Mouse (Mus musculus): Measurements from ENCODE around the gene Slco1a1.

- TF ChIP-seq CTCF (IDR thresholded peaks at IDR 0.05; ENCODE audit: extremely low read depth, insufficient read length, insufficient replicate concordance, low read depth, low read length), result no peak
- no peak for TF ChIP-seq POLR2A (IDR thresholded peaks at IDR 0.05; ENCODE audit: low read depth, low read length)
Measured at GRCm38 (mm10) chr6:141871711-141872110, 75.1 kb downstream of the Slco1a1 start.

All from small intestine, adult 2 months (tissue).